Mouse (Mus musculus): ENCODE results near the gene Tmem45b. TPM values are rescaled to one million over a fixed set of nuclear protein-coding genes. Genes with fewer than 3 reads are reported as not detected.

The Tmem45b gene
- polyA plus RNA-seq, 1 experiment, result not detected

DNA sequence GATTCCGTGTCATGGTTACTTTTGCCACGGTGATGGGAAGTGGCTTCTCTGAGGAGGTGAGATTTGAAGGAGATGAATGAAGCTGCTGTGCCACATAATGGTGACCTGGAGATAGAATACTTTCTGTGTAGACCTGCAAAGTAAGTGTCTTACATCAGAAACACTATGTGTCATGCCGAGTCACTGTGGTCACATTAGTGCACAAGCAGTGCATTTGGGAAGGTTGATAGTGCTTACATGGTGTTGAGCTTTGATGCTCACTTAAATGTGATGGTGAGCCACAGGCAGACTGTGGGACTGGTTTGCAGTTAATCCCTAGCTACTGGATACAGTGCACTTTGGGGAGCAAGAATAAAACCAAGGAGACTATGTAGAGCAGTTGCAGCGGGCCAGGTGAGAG is 52.1 kb downstream of the Tmem45b start:
- Histone ChIP-seq H3K4me3 (ENCODE audit: insufficient read depth, low read length) (no peak overlapping the region), H3K27ac (ENCODE audit: insufficient read depth, low read length) (no peak overlapping the region), H3K4me1 (ENCODE audit: control insufficient read depth, insufficient read depth, low read length) (no peaks in the 10 kb centered on the region)
- no peak for TF ChIP-seq CTCF (IDR thresholded peaks at IDR 0.05; ENCODE audit: borderline replicate concordance, insufficient read depth, low read length)
- no peak for TF ChIP-seq POLR2A (IDR thresholded peaks at IDR 0.05; ENCODE audit: low read depth, low read length)

DNA sequence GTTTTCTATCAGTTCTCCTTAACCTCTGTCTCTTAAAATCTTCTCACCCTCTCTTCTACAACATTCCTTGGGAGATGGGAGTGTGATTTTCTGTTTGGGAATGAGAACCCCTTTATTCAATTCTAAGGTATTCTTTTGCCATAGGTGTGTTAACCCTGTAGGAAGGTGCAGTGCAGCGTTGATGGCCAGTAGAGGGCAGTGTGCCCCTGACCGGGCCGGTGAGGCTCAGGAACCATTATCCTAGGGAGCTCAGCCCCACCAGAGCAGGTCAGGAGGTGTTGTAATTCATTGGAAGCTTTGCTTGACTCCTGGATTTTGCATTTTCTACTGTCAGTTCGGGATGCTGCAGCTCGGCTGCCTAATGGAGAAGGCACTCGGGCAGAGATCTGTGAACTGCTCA is 59.0 kb downstream of the Tmem45b start:
- Histone ChIP-seq H3K4me3 (ENCODE audit: insufficient read depth, low read length) (no peak overlapping the region), H3K4me1 (ENCODE audit: control insufficient read depth, insufficient read depth, low read length) (no peaks in the 10 kb centered on the region), H3K27ac (ENCODE audit: insufficient read depth, low read length) (no peak overlapping the region)
- TF ChIP-seq CTCF (IDR thresholded peaks at IDR 0.05; ENCODE audit: borderline replicate concordance, insufficient read depth, low read length) (peak; percentile 83; the same call in 1 of the 2 replicates), POLR2A (IDR thresholded peaks at IDR 0.05; ENCODE audit: low read depth, low read length) (no peak)

DNA sequence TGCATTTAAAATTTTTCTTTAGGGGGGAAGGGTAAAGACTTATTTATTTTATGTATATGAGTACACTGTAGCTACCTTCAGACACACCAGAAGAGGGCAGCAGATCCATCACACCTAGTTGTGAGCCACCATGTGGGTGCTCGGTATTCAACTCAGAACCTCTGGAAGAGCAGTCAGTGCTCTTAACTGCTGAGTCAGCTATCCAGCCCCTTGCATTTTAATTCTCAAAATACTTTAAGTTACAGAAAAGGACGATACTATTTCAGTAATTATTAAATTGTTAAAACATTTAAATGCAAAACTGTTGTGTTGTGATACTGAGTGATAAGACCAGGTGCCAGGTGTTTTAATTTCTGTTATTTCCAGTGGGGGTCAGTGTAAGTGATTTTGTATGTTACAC is 60.0 kb downstream of the Tmem45b start:
- H3K4me1 ChIP-seq (ENCODE audit: control insufficient read depth, insufficient read depth, low read length), result no peaks in the 10 kb centered on the region
- no peak overlapping the region for H3K27ac ChIP-seq (ENCODE audit: insufficient read depth, low read length)
- TF ChIP-seq CTCF (IDR thresholded peaks at IDR 0.05; ENCODE audit: borderline replicate concordance, insufficient read depth, low read length) (no peak), POLR2A (IDR thresholded peaks at IDR 0.05; ENCODE audit: low read depth, low read length) (no peak)
- H3K4me3 ChIP-seq (ENCODE audit: insufficient read depth, low read length), result no peak overlapping the region

DNA sequence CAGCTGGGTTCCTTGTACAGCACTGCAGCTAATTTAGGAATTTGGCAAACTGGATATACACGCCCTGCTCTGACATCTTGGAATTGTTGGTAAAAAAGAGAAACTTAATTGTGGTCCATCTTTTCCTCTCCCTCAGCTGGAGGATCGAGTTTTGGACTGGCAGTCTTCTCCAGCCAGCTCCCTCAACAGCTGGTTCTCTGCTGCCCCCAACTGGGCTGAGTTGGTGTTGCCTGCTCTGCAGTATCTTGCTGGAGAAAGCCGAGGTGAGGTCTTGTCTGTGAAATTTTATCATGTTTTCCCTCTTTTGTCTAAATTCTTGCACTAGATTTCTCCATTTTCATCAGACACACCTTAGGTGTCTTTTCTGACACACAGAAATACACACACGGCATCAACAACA is 63.8 kb downstream of the Tmem45b start:
- no peaks in the 10 kb centered on the region for H3K4me1 ChIP-seq (ENCODE audit: control insufficient read depth, insufficient read depth, low read length)

DNA sequence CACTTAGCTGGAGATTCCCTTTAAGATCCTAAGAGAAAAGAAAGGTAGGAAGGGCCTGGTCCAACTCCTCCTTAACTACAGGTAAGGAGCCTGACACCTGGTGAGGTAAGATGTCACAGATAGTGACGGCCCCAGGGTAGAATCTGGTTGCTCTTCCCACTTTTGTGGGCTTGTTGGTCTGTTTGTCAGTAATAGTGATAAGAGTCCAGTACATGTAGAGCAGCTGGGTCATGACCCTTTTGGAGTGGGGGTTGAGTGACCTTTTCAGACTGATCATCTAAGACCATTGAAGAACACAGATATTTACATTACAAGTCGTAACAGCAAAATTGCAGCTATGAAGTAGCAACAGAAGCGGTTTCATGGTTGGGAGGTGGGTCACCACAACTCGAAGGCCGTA is 77.1 kb downstream of the Tmem45b start:
- Histone ChIP-seq H3K4me1 (ENCODE audit: control insufficient read depth, insufficient read depth, low read length) (no peaks in the 10 kb centered on the region), H3K27ac (ENCODE audit: insufficient read depth, low read length) (no peak overlapping the region), H3K4me3 (ENCODE audit: insufficient read depth, low read length) (peak overlapping the region; percentile 90)
- TF ChIP-seq POLR2A (IDR thresholded peaks at IDR 0.05; ENCODE audit: low read depth, low read length) (no peak), CTCF (IDR thresholded peaks at IDR 0.05; ENCODE audit: borderline replicate concordance, insufficient read depth, low read length) (no peak)

More for the DNA sequence above, 63.8 kb downstream of the Tmem45b start:
- TF ChIP-seq POLR2A (IDR thresholded peaks at IDR 0.05; ENCODE audit: low read depth, low read length) (no peak), CTCF (IDR thresholded peaks at IDR 0.05; ENCODE audit: borderline replicate concordance, insufficient read depth, low read length) (peak; percentile 75)
- H3K4me3 ChIP-seq (ENCODE audit: insufficient read depth, low read length), result no peak overlapping the region
- H3K27ac ChIP-seq (ENCODE audit: insufficient read depth, low read length), result no peak overlapping the region

DNA sequence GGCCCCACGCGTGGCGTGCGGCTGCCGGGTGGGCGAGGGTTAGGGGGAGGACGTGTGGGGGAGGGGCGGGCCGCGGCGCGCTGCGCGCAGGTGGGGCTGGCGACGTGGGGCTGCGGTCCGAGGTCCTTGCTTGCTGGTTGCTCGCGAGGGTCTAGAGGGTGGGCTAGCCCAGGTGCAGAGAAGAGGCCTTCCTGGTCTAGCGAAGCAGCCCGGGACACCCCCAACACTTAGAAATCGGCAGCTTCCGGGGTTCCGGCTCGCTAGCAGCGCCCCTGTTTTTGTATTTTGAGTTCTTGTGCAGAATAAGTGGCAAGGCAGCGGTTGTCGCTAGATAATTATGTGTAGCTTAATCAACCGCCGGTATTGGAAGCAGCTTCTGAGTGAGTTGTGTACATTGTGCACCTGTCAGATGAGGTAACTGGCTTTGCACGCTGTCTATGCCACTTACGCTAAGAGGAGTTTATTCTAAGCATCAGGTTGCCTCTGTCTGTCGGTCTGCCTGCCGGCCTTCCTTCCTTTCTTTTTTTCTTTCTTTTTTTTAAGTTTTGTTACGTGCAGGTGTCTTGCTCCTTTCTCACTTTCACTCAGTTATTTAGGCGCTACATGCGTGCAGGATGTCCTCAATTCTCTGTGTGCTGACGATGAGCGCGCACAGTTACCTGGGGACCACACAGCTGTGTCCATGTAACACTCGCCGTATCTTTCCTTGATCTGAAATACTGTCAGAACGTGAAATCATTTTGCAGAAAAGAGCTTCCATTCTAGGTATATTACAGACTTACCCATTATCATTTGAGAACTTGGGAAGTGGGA is 77.7 kb downstream of the Tmem45b start:
- Histone ChIP-seq H3K27ac (ENCODE audit: insufficient read depth, low read length) (no peak overlapping the region), H3K4me1 (ENCODE audit: control insufficient read depth, insufficient read depth, low read length) (no peaks in the 10 kb centered on the region), H3K4me3 (ENCODE audit: insufficient read depth, low read length) (peak overlapping the region; percentile 90)
- no peak for TF ChIP-seq POLR2A (IDR thresholded peaks at IDR 0.05; ENCODE audit: low read depth, low read length)
- TF ChIP-seq CTCF (IDR thresholded peaks at IDR 0.05; ENCODE audit: borderline replicate concordance, insufficient read depth, low read length), result no peak

DNA sequence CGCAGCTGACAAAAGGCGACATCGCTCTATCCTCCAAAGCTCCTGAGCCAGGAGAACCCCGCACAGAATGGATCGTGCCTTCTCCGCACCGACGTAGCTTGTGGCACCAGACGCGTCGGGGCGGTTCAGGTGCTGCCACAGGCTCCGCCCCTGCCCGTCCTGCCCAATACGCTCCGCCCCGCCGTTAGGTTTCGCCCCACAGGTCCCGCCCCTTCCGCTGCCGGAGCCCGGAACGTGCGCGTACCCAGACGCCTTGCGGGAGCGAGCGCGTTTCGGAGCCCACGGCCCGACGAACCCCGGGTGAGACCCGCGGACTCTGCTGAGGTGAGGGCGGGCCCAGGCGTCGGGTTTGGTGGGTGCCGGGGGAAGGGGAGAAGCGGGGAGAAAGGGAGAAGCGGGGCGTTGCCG is 78.3 kb downstream of the Tmem45b start, which contains the start of gene Nfrkb:
Gene Nfrkb, plus strand, starts transcription at position 246 of the 408 bp plus-strand sequence.
- H3K4me3 ChIP-seq (ENCODE audit: insufficient read depth, low read length), result peak within 1 kb of the TSS; percentile 90

DNA sequence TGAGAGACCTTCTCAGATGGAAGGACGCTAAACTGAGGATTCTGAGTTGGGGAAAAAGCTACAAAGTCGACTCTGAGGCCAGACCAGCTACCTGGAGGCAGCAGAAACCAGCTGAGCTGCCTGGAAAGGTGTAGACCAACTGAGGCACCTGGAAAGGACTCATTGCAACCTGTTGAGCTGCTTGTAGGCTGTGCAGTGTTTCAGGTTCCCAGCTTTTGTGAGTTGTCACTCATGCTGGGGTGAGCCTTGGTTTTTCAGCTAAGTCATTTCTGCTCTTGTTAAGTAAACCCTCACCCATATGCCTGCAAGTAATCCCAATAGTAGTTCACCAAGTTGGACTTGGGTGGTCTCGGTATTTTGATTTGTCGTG is 78.8 kb downstream of the Tmem45b start:
- no peaks in the 10 kb centered on the region for H3K4me1 ChIP-seq (ENCODE audit: control insufficient read depth, insufficient read depth, low read length)
- H3K4me3 ChIP-seq (ENCODE audit: insufficient read depth, low read length), result peak overlapping the region; percentile 90
- no peak overlapping the region for H3K27ac ChIP-seq (ENCODE audit: insufficient read depth, low read length)
- TF ChIP-seq CTCF (IDR thresholded peaks at IDR 0.05; ENCODE audit: borderline replicate concordance, insufficient read depth, low read length) (no peak), POLR2A (IDR thresholded peaks at IDR 0.05; ENCODE audit: low read depth, low read length) (no peak)

More for the DNA sequence above, 78.3 kb downstream of the Tmem45b start, which contains the start of gene Nfrkb:
- no peaks in the 10 kb centered on the region for H3K4me1 ChIP-seq (ENCODE audit: control insufficient read depth, insufficient read depth, low read length)
- TF ChIP-seq CTCF (IDR thresholded peaks at IDR 0.05; ENCODE audit: borderline replicate concordance, insufficient read depth, low read length), result no peak
- peak; percentile 92 for TF ChIP-seq POLR2A (IDR thresholded peaks at IDR 0.05; ENCODE audit: low read depth, low read length)
- no peak within 1 kb of the TSS for H3K27ac ChIP-seq (ENCODE audit: insufficient read depth, low read length)

DNA sequence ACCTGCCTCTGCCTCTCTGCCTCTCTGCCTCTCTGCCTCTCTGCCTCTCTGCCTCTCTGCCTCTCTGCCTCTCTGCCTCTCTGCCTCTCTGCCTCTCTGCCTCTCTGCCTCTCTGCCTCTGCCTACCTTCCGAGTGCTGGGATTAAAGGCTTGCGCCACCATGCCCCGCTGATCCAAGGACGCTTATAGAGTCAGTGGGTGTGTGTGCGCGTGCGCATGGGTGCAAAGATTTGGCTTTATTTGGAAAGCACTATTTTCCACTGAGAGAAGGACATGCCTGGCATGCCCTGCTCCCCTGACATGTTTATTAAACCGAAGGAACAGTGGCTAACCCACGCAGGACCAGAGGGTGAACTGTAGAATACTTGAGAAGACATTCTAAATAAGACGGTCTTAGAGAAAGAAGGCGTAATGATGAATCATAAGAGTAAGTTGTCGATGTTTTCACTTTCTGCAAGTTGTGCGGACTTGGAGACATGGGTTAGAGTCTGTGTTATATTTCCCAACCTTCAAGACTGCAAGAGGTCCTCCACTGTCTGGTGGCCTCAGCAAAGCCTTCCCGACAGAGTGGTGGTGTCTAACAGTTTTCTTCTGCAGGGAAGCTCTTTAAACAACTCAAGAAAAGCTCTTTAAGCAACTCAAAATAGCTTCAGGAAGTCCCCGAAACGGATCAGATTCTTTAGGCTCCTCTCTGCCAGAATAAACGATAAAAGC is 79.3 kb downstream of the Tmem45b start:
- no peak overlapping the region for H3K4me3 ChIP-seq (ENCODE audit: insufficient read depth, low read length)
- TF ChIP-seq POLR2A (IDR thresholded peaks at IDR 0.05; ENCODE audit: low read depth, low read length) (no peak), CTCF (IDR thresholded peaks at IDR 0.05; ENCODE audit: borderline replicate concordance, insufficient read depth, low read length) (no peak)
- H3K4me1 ChIP-seq (ENCODE audit: control insufficient read depth, insufficient read depth, low read length), result no peaks in the 10 kb centered on the region
- H3K27ac ChIP-seq (ENCODE audit: insufficient read depth, low read length), result no peak overlapping the region

DNA sequence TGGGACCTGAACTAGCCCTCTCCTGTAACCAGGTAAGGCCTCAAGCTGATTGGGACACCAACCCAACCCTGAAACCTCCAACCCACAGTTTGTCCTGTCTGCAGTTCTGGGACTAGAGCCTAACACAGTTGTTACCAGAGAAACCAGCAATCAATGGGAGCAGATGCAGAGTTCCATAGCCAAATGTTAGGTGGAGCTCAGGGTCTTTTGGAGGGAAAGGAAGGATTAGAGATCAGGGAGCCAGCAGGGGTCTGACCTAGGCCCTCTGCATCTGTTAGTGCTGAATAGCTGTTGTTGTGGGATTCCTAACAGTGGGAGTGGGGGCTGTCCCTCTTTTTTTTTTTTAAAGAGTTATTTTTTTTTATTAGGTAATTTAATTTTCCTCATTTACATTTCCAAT is 87.6 kb downstream of the Tmem45b start:
- Histone ChIP-seq H3K4me3 (ENCODE audit: insufficient read depth, low read length) (no peak overlapping the region), H3K27ac (ENCODE audit: insufficient read depth, low read length) (no peak overlapping the region), H3K4me1 (ENCODE audit: control insufficient read depth, insufficient read depth, low read length) (no peaks in the 10 kb centered on the region)
- no peak for TF ChIP-seq POLR2A (IDR thresholded peaks at IDR 0.05; ENCODE audit: low read depth, low read length)
- TF ChIP-seq CTCF (IDR thresholded peaks at IDR 0.05; ENCODE audit: borderline replicate concordance, insufficient read depth, low read length), result no peak

Other genes starting within 250 kb of the Tmem45b start
- gene Prdm10, start 183.9 kb downstream of the Tmem45b start, polyA plus RNA-seq (2011; ENCODE audit: insufficient read length, low read depth, missing spikeins), result 6.4 and 8.2 TPM in 2 replicates
- 14.0 and 16.1 TPM in 2 replicates for gene Nfrkb, start 78.3 kb downstream of the Tmem45b start, polyA plus RNA-seq (2011; ENCODE audit: insufficient read length, low read depth, missing spikeins)

Data from embryonic fibroblast, embryonic 13.5 days (primary cell).